Mouse (Mus musculus): ENCODE data around the gene Gpnmb.

Gene Gpnmb

DNA sequence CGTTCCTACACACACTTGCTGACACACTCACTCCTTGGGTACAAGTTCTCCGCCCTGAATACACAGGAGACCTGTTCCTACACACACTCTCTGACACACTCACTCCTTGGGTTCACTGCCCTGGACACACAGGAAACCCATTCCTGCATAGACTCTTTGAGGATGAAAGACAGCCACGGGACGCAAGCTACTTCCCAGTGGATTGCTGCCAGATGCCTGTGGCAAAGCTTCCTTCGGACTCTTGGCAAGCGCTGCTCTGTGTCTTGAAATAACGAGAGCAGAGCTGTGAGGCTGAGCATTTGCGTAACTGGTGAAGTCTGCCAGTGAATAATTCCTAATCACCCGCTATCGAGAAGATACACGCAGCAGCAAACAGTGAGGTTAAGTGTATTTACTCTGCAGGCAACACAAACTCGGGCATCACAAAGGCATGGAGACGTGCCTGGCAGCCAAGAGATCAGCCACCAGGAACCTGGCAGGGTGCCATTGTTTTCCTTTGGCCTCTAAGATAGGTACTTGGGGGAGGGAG lies 60.7 kb downstream of the Gpnmb start:
- no peak for DNase-seq (ENCODE audit: low read depth, low spot score)

DNA sequence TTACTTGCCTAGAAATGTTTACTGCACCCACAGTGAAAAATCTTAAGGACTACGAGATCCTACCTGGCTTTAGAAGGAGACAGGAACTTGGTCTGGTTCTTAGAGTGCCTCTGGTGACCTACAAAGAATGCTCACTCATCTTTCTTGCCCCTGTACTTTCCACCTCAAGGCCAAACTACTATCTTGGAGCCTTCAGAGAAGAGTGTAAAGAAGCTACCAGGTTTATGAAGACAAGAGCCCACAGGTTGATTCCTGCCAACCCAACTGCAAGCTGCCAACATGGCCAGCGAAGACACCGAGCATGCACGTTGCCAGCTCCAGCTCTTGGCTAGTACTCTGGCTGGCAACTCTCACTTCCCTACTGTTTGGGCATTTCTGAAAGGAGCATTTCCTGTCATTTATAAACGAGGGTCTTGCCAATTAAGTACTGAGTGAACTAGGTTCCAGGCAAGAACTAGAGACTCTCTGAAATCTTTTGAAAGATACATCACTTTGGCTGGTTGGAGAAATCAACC lies 61.3 kb downstream of the Gpnmb start:
- DNase-seq (ENCODE audit: low read depth, low spot score) = no peak

DNA sequence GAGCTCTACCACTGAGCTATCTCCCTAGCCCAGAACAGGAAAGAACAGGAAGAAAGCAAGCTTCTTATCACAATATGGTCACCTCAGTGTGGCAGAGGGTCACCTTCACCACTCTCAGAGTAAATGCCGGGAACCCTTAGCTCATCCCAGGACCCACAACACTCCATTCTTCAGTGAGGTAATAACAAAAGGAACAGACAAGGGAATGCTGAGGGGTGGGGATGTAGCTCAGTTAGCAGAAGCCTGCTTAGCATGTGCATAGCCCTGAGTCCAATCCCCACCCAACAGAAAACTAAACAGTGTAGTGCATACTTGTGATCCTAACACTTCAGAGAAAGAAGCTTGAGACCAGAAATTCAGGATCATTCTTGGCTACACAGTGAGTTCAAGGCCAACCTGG lies 62.7 kb downstream of the Gpnmb start:
- DNase-seq (ENCODE audit: low read depth, low spot score) = no peak

DNA sequence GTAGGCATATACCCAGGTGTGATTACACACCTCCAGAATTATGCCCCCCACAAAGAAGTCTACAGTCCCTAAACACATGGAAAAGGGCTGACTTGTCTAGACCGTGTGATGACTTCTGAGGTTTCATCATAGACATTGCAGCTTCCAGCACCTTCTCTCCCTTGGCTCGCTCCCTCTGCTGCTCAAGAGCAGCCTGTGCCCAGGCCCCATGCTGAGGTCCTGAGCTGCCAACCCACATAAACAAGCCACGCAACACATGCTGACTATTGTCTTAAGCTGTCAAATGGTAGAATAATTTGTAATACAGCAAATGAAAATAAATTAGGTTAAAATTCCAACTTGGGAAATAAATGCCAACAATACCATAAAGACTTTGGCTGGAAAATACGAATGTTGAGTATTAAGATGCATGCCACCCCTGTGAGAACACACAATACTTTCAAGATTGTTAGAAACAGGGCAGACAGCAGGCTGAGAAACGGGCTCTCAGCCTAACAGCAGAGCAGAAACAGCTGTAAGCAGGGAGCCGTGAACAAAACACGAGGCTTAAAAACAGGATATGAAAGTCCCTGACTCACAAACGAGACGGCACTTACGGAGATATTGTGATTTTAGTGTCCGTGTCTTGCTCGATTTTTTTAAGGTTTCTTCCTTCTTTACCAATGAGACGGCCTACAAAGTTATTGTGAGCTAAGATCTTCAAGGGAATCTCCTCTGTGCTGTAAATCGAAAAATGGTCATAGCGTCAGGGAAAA lies 70.6 kb downstream of the Gpnmb start:
- no peak for DNase-seq (ENCODE audit: low read depth, low spot score)

DNA sequence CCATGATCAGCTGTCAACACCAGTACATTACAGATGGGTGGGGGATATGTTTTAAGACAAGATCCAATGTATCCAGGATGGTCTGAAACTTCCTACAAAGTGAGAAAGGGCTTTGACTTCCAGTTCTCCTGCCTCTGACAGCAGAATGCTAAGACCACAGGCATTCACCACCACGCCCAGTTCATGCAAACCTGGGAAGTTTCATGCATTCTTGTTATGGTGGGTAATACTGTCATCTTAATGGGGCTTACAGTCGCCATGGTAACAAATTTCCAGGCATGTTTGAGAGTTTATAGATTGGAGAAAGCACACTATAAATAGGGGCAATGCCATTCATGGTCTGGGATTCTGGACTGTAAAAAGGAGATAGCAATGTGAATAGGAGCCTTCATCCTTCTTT lies 72.8 kb downstream of the Gpnmb start:
- no peak for DNase-seq (ENCODE audit: low read depth, low spot score)

DNA sequence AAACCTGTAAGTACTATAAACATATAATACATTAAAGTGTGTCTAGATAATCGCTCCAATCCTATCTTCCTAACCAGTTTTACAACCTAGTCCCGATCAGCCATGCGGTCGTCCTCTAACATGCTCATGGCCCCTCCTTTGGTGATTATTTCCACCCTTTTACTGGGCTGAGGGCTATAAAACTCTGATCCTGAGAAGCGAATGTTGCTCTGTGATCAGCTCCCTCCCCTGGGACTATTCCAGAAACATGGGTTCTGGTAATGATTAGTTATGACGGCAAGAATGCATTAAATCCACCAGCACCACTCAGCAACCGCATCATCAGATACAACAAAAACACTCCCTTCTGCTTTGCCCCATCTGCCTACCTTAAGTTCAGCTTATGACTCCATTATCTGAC lies 77.5 kb downstream of the Gpnmb start:
- DNase-seq (ENCODE audit: low read depth, low spot score) = no peak

DNA sequence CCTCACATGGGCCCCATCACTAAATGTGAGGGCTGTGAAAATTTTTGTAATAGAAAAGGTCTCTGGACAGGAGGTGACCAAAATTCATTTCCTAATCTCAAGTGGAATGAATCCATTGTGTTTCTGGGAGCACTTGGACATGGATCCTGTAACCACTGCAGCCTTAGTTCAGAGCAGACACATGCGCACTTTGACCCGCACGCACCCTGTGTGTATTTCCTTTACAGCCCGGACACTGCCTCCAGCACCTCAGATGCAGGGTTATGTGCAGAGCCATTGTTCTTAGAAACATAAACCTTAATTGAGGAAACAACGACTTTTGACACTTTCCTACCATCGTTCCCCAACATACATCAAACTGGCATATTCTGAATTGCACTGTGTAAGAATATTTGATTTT lies 78.1 kb downstream of the Gpnmb start:
- no peak for DNase-seq (ENCODE audit: low read depth, low spot score)

DNA sequence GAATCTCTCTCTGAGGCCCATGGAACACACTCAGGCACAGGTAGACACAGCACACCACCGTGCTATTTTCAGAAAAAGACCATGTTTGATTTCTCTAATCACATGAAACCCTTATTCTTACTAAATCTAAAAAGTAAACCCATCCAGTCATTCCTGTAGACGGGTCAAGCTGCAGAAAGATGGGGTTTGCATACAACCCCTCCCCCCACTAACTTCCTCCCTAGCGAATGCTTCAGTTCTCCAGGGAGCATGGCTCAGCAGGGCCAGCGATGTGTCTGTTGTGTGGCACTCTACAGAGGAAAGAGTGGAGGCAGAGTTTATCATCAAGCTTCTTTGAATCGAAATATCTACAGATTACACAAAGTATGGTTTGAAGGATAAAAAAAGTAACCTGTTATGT lies 79.2 kb downstream of the Gpnmb start:
- no peak for DNase-seq (ENCODE audit: low read depth, low spot score)

DNA sequence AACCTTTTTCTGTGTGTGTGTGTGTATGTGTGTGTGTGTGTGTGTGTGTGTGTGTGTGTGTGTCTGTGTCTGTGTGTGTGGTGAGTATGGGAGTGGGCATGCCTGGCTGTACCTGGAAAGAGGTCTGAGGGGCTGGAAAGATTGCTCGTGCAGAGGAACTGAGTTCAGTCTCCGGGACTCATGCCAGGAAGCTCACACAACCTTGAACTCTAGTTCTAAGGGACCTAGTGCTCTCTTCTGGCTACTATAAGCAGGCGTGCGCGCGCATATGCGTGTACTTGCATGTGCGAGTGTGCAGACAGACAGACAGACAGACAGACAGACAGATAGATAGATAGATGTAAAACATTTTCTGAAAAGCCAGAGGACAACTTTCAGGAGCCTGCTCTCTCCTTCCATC lies 79.9 kb downstream of the Gpnmb start:
- DNase-seq (ENCODE audit: low read depth, low spot score) = no peak

DNA sequence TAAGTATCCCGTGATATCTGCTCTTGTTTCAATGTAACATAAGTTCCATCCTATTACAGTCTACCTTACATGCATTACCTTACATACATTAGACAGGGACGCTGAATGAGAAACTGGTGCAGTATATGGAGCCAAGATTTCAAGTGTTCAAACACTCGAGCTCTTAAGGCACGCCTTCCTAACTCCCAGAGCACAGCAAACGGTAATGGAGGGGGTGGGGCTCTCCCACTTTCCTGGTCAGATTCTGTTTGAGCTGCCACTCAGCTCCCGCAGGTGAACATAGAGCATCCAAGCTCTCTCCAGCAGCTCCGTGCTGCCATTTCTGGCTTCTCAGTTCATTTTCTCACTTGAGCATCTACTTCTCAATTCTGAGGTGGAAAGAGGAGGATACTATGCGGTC lies 82.1 kb downstream of the Gpnmb start:
- DNase-seq (ENCODE audit: low read depth, low spot score) = no peak

DNA sequence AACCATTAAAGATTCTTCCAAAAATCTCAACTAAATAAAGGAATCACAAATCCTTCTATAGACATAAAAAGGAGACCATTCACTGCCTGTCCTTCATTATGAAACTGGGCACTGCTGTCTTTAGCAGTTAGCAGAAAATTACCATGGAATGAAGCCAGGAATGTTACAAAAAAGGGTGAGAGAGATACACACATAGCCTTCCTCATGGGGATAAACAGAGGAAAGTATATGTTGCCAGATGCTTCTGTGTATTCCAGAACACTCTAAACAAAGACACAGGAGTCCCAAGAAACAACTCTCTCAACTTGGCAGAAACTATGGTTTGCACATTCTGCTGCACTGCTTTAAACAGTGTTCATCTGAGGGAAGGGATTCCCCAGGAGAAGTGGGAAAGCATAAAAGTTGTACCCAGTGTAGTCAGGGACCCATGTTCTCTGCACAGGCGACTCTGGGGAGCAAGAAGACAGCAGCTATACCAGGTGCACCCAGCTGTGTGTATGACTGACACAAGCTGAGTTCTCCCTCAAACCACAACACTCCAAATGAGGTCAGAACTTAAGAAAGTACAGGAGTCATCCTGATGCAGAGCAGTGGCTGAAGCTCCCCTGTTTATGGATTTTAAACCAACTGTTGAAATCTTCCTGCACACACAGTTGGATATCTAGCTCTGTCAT lies 83.3 kb downstream of the Gpnmb start:
- DNase-seq (ENCODE audit: low read depth, low spot score) = no peak

DNA sequence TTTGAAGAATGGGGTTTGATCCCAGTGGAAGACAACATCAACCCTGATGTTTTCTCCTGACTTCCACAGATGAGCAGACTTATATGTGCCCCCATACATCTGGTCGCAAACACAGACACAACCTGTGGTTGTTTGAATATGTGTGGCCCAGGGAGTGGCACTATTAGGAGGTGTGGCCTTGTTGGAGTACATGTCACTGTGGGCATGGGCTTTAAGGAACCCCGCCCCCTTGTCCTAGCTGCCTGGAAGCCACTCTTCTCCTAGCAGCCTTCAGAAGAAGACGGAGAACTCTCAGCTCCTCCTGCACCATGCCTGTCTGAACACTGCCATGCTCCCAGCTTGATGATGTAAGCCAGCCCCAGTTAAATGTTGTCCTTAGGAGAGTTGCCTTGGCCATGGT lies 84.0 kb downstream of the Gpnmb start:
- no peak for DNase-seq (ENCODE audit: low read depth, low spot score)
